Mouse (Mus musculus) left cerebral cortex, adult 18-20 months (tissue): ENCODE data around the gene Crlf1. TPM values are rescaled to one million over a fixed set of nuclear protein-coding genes. Genes with fewer than 3 reads are reported as not detected.
"Not testable (repeated sequence)": the region's sequence is repeated elsewhere in the genome, so short reads cannot be mapped to it uniquely, and the experiment has no call there.

Experiments used
- DNase-seq, 2 experiments: peaks; one replicate each; pipeline ENCODE4 v3.0.0; 2021 to 2022; ENCODE audit warnings: low spot score in 2 of 2, mixed read lengths in 1 of 2
- total RNA-seq, 2 experiments: library from RNA; stranded (reverse); gene quantifications; 2 replicates each; pipeline ENCODE4 v1.2.3; 2021

The Crlf1 gene
- total RNA-seq, 2 experiments from 2014 or later: 1.5 to 2.8 TPM

DNA sequence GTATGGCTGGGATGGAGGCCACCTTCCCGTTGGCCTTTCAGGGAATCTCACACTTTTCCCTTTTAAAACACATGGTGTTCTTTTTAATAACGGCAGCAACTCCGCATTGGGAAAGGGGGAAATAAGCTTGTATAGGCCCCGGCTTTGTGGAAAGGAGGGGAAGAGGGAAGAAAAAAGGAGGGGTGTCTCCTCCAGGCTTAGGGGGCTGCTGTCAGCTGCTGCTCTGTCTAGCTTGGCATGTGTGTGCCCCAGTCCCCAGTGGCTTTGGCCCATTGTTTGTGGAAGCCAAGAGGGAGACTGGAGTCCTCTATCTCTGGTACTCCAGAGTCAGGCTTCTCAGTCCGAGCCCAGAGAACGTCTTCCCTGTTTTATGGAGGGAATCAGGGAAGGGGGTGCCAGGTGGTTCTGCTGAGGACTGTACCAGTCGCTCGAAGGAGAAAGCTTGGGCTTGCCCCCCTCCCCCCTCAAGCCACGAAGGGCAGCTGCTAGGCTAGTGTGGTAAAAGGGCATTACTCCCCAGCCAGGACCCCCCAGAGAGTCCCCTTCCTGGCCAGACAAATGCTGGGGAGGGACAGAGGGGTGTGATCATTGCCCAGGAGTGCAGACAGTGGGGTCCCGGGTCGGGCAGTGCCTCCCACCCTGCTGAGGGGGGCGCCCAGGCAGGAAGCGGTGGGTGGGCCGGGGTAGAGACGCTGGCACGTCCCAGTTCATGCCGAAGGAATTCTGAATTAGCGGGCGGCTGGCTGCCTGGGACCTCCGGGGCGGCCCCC lies 2.2 kb downstream of the Crlf1 start:
- DNase-seq: no peak

GRCm38 (mm10) chr8:70495771-70496062 lies 2.8 kb downstream of the Crlf1 start:
- no peak for DNase-seq

DNA sequence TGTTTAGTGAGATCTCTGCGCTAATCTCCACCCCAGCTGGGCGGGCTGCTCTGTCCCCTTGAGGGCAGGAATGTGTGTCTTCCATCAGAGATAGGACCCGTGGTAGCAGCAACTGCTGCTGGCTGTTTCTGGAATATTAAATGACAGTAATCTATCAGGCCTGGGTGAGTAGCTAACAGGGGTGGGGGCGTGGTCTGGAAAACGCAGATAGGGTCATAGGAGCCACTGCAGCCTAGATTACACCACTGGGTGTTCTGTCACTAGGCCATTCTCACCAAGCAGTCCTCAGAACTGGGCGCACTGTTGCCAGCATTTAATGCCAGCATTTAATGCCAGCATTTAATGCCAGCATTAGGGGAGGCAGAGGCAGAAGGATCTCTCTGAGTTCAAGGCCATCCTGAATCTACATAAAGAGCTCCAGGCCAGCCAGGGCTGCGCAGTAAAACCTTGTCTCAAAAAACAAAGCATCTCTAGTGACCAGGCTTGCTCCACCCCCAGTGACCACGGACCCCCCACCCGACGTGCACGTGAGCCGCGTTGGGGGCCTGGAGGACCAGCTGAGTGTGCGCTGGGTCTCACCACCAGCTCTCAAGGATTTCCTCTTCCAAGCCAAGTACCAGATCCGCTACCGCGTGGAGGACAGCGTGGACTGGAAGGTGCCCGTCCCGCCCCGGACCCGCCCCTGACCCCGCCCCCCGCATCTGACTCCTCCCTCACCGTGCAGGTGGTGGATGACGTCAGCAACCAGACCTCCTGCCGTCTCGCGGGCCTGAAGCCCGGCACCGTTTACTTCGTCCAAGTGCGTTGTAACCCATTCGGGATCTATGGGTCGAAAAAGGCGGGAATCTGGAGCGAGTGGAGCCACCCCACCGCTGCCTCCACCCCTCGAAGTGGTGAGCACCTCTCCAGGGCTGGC lies 7.7 kb downstream of the Crlf1 start:
- DNase-seq: no peak

GRCm38 (mm10) chr8:70501820-70502529 lies 9.0 kb downstream of the Crlf1 start:
- DNase-seq: no peak

DNA sequence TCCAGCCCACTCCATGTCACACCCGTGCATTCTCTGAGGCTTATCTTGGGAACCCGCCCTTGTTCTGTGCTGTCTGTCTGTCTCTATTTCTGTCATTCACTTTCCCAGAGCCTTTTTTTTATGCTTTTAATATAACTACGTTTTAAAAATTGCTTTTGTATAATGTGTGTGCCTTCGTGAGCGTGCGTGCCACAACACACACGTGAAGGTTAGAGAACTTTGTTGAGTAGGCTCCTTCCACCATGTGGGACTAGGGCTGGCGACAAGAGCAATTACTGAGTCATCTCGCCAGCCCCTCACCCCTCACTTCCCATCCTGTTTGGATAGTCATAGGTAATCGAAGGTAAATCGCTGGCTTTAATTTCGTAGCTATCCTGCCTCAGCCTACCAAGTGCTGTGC lies 9.6 kb downstream of the Crlf1 start:
- no peak for DNase-seq

DNA sequence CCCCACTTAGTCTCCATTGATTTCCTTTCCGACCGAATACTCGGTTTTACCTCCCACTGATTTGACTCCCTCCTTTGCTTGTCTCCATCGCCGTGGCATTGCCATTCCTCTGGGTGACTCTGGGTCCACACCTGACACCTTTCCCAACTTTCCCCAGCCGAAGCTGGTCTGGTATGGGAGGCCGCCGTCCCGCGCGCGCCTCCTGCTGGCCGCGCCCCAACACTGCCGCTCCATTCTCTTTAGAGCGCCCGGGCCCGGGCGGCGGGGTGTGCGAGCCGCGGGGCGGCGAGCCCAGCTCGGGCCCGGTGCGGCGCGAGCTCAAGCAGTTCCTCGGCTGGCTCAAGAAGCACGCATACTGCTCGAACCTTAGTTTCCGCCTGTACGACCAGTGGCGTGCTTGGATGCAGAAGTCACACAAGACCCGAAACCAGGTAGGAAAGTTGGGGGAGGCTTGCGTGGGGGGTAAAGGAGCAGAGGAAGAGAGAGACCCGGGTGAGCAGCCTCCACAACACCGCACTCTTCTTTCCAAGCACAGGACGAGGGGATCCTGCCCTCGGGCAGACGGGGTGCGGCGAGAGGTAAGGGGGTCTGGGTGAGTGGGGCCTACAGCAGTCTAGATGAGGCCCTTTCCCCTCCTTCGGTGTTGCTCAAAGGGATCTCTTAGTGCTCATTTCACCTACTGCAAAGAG lies 10.2 kb downstream of the Crlf1 start:
- DNase-seq: peak; percentile 54 to 63

- DNase-seq: peak in 1 of 2 experiments; percentile 34
These were observed 11.3 kb downstream of the Crlf1 start for GRCm38 (mm10) chr8:70504291-70504716.

DNA sequence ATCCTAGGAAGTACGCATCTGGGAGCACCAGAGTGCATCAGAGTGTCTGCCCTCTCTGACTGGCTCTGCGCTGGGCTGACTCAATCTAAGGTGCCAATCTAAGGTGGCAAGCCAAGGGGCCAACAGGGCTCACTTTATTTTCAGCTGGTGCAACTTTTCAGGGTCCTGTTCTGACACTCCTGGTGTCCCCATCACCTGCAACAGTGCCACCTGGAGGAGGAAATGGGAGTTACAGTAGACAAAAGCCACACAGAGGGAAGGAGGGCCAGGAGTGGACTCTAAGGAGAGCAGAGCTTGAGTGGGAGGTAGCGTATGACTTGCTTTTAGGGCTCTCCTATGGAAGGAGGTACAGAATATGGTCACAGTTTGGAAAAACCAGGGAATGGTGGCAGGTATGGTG lies 11.9 kb downstream of the Crlf1 start:
- peak; percentile 84 to 94 for DNase-seq

DNA sequence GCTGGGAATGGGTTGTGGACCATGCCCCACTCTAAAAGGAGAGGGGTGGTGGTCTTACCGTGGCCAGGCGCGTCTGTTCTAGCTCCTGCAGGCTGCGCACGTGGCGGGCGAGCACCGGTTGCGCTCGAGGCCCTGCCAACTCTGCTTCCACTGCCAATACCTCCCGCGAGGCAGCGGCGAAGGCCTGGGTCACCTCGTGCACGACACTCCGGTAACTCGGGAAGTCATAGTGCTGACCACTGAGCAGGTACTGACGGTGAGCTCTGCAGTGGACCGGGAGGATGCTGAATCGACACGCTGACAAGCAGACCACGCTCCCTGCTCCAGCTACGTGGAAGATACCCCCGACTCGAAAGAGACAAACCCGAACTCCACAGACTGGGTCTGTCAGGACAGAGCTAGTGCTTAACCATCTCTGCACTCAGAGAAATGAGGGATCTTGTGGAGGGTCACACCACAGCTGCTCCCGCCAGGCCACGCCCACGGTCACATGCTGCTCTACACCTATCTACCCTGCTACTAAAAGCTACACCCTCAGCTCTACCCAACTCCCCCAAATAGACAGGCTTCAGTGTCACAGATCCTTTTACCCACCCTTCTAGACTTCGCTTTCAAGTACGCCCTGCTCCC lies 12.9 kb downstream of the Crlf1 start:
- no peak for DNase-seq

DNA sequence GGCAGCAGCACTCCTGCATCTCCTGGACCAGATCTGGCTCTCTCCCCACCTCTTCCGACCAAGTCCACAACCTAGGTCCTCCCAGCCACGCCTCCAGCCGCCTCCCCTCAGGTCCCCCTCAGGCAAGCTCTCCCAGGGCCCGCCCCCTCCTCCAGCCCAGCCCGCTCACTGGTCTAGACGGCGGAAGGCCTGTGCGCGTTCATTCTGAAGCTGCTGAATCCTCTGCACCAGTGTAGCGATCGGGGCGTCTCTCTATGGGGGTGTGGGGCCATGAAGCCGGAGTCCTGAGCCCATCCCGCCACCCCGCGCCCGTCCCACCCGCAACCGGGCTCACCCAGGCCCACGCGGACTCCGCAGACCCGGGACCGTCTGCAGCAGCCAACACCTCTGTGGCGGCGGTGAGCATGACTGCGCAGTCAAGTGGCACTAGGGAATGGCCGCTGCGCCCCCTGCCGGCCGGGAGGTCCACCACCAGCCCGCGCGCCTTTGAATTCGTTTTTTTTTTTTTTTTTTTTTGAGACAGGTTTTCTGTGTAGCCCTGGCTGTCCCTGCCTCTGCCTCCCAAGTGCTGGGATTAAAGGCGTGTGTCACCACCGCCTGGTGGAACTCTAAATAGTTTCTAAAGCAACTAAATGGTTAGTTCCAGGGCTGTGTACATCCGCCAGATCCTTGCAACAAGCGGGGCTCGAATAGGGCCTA lies 13.5 kb downstream of the Crlf1 start, which contains the start of gene Rex1bd:
Rex1bd (minus strand) TSS at position 425 of the 699 bp plus-strand sequence.
- DNase-seq: peak; percentile 93

- no peak for DNase-seq
These were observed 14.1 kb downstream of the Crlf1 start for GRCm38 (mm10) chr8:70507027-70507393.

DNA sequence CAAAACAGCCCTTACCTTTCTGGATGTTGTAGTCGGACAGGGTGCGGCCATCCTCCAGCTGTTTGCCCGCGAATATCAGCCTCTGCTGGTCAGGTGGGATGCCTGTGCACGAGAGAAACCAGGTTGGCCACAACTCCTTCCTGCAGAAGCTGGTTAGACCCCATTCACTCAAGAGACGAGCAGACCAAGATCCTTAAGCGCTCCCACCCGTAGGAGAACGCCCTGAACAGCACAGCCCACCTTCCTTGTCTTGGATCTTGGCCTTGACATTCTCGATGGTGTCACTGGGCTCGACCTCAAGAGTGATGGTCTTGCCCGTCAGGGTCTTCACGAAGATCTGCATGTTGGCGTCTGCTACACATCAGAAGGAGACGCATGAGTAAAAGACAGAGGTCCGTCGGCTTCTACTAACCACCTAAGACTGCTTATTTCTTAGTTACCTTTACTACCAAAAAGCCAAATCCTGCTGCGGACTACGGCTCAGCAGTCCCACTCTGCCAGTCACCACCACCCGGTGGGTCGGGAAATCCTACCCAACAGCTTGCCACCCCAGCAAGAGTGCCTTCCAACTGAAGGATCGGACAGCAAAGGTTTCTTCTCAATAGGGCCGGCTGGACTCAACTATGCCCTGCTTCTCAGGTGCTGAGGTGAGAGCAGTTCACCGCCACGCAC lies 16.5 kb downstream of the Crlf1 start:
- DNase-seq: no peak

- peak; percentile 98 for DNase-seq
These were observed 17.4 kb downstream of the Crlf1 start, which contains the start of gene Uba52 for GRCm38 (mm10) chr8:70510228-70510915. Gene Uba52, minus strand, starts transcription at chr8:70510801.

- not testable (repeated sequence) for DNase-seq
These were observed 18.2 kb downstream of the Crlf1 start for GRCm38 (mm10) chr8:70511174-70511573.

DNA sequence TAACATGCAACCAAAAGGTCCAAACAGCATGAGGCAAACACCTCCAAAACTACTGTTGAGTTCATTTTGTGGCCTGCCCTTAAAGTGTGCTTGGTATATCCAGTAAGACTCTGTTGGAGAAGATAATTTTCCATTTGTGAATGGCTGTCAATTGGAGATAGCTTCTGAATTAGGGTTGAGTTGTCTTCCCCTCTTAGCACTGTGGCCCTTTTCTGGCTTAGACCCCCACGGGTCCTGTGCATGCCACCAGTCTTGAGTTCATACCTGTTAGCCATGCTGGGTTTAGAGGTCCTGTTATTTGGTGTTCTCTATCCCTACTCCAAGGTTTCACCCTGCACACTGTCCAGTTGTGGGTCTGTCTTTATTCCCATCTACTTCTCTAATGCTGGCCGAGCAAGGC lies 18.8 kb downstream of the Crlf1 start:
- DNase-seq: no peak

- DNase-seq: no peak
These were observed 19.4 kb downstream of the Crlf1 start for GRCm38 (mm10) chr8:70512253-70512903.

DNA sequence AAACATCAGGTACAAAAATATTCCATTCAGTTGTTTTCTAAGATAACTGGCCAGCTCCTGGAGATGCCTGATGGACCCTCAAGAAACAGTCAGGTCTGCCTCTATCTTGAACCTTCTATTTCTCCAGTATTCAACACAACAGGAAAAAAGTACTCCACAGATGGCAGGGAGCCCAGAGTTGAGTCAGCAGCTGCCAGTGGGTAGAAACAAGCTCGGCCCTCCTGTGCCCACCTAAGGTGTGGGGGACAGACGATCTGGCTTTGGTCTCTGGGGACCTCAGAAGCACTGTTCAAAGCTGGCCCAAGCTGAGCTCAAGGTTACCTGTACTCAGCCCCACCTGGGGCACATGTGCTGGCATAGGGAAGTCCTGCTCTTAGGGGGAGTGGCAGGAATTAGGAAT lies 20.5 kb downstream of the Crlf1 start:
- peak; percentile 74 to 85 for DNase-seq

DNA sequence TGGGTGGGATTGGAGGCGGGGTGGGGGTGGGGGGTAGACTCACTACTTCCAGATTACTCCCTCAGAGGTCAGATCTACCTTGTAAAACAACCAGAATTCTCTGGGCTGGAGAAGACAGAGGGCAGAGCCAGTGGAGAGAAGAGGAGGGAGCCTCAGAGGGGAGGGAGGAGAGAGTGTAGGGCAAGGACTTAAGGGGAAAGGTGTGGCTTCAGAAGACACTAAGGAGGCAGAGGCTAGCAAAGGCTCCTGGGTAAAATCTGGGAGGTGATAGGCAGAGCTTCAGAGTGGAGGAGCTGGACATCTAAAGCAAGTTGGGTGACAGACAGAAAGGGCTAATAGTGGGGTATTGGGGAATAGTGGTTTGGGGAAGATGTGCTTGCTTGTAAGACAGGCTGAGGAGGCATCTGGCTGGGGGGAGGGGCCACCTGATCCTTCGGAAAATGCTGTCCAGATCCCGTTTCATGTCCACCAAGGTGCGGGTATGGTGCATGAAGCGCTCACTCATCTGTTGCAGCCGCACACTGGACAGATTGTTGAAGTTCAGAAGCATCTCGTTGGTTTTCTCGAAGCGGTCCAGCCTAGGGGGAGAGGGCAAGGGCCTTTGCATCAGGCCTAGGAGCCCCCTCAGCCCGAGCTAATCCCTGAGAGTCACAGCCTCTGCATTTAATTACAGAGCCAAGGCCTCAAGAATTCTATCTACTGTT lies 25.1 kb downstream of the Crlf1 start:
- DNase-seq: no peak
